Mouse (Mus musculus) liver, embryonic 14.5 days (tissue): ENCODE data around the gene Tnrc6a.

Source experiments
- CTCF ChIP-seq: IDR thresholded peaks from 2 replicates; pipeline ENCODE4 v1.5.1; 2016; ENCODE audit warnings: antibody characterized with exemption, low read depth, control low read depth
- EP300 ChIP-seq: IDR thresholded peaks from 2 replicates; pipeline ENCODE4 v1.6.1; 2016; ENCODE audit warnings: antibody characterized with exemption, low read depth

DNA sequence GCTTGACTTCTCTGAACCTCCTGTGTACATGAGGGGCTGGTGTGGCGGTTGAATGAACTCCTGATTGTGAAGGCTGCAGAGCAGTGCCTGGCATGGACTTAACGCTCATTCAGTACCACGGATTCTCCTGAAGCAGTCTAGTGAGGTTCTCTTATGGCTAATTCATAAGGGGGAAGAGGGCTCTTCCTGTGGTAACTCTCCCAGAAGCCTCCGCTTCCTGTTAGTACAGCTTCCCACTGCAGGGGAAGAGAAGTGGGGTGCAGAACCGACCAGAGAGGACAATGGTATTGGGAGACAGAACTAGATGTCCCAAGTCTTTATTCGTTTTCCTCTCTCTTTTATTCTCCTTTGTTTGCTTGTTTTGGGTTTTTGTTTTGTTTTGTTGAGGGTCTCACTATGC, 116.4 kb downstream of the Tnrc6a start:
- TF ChIP-seq CTCF (no peak), EP300 (no peak)
